Mouse (Mus musculus) kidney, adult 2 months (tissue): ENCODE measurements around the gene Adamts7. TPM values are rescaled to one million over a fixed set of nuclear protein-coding genes. Genes with fewer than 3 reads are reported as not detected.

Experiments
- DNase-seq: peaks from one replicate; pipeline ENCODE4 v3.0.0; 2021
- H3K27ac ChIP-seq: fragments of 200-500 bp; 2 replicates; pipeline ENCODE4 v1.5.1; 2012; ENCODE audit warnings: low read depth, low read length, control low read depth, inconsistent platforms; ENCODE audit not compliant: insufficient read depth
- H3K27me3 ChIP-seq: fragments of 200-500 bp; replicated peaks from 2 replicates; pipeline ENCODE4 v1.6.1; 2012; ENCODE audit warnings: mild to moderate bottlenecking, moderate library complexity, low read length, inconsistent platforms; ENCODE audit not compliant: control insufficient read depth, insufficient read depth
- H3K36me3 ChIP-seq: fragments of 200-500 bp; 2 replicates; pipeline ENCODE4 v1.6.1; 2012; ENCODE audit warnings: mild to moderate bottlenecking, moderate library complexity, low read length, inconsistent platforms; ENCODE audit not compliant: control insufficient read depth, insufficient read depth
- H3K4me1 ChIP-seq: fragments of 200-500 bp; 2 replicates; pipeline ENCODE4 v1.6.1; 2011; ENCODE audit warnings: low read length; ENCODE audit not compliant: control insufficient read depth, insufficient read depth
- H3K4me3 ChIP-seq: fragments of 200-500 bp; 2 replicates; pipeline ENCODE4 v1.5.1; 2011; ENCODE audit warnings: mild to moderate bottlenecking, low read depth, low read length, control low read depth; ENCODE audit not compliant: insufficient read depth
- CTCF ChIP-seq: fragments of 200-500 bp; conservative IDR thresholded peaks from 2 replicates; pipeline ENCODE4 v1.5.1; 2011; ENCODE audit warnings: low read depth, mild to moderate bottlenecking, control low read depth, low read length, moderate library complexity, mixed read lengths; ENCODE audit not compliant: insufficient read depth, insufficient read length
- POLR2A ChIP-seq: fragments of 200-500 bp; IDR thresholded peaks from one replicate; pipeline ENCODE4 v1.6.1; 2011; ENCODE audit warnings: low read depth, low read length, control low read depth
- whole genome bisulfite sequencing: fragments of 180-500 bp; shearing (Covaris S2); methylation state at CpG from one replicate; pipeline ENCODE4 v1.1.7; 2018; 5-methylcytosine and 5-hydroxymethylcytosine counted together
- polyA plus RNA-seq: library from polyadenylated mRNA; depleted of rRNA; stranded (reverse); fragments of >200 nt; gene quantifications from 2 replicates; pipeline ENCODE4 v1.2.3, GENCODE M21; 2012; rRNA removed

Adamts7 gene
- polyA plus RNA-seq, 1 experiment, result 9.4 TPM

DNA sequence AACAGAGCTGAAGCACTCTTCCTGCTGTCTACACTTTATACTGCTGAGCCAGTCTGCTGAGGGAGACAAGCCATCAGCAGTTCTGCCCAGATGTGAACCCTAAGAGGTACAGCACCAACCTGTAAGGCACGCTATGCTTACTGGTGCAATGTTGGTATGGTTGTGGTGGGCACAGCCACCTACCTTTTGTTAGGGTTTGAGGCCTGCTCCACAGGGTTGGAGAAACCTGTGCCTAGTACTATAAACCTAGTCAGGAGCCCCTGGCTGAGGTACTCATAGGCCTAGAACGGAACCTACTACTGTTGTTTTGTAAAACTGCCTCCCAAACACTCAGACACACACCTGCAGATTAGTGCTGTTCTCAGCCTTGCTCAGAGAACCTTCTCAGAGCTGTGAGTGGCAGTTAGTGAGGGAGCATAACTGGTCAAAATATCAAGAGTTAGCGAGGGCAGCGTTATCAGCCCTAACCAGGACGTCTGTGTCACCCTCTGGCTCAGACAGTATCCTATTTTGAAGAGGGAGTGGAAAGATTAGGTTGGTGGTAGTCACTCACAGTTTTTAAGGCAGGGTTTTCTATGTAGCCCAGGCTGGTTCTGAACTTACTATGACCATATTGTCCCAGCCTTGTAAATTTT, 87.4 kb downstream of the Adamts7 start:
- TF ChIP-seq CTCF (no peak), POLR2A (no peak)
- H3K27me3 ChIP-seq, result no peaks in the 10 kb centered on the region
- WGBS, result 94% methylated on average over 5 of the region's 5 CpGs
- no peak overlapping the region for H3K27ac ChIP-seq
- H3K36me3 ChIP-seq, result no peaks in the 10 kb centered on the region
- no peaks in the 10 kb centered on the region for H3K4me1 ChIP-seq
- no peak for DNase-seq
- no peak overlapping the region for H3K4me3 ChIP-seq

GRCm38 (mm10) chr9:90250964-90251750, 88.3 kb downstream of the Adamts7 start:
- DNase-seq, result no peak
- no peaks in the 10 kb centered on the region for H3K4me1 ChIP-seq
- TF ChIP-seq CTCF, result no peak
- no peak for TF ChIP-seq POLR2A
- no peak overlapping the region for H3K4me3 ChIP-seq
- H3K27ac ChIP-seq, result no peak overlapping the region
- no peaks in the 10 kb centered on the region for H3K27me3 ChIP-seq
- no peaks in the 10 kb centered on the region for H3K36me3 ChIP-seq
- 86% methylated on average over 13 of the region's 13 CpGs for WGBS

DNA sequence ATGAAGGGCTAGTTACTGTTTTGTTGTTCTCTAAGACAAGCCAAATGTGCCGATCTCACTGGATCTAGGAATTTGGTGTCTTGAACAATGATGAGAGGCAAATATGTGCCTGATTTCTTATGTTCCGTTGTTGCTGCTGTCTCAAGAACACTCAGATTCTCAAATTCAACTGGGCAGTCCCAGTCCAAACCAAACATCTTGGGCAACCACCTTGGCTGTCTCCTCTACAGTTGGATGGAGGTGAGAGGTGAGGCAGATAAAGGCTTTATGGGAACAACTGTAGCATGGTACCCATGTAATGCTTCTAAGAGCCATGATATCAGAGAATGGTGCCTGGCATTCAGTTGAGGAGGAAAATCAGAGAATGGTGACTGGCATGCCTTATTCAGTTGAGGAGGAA, 90.3 kb downstream of the Adamts7 start:
- WGBS, result 90% methylated on average over 2 of the region's 2 CpGs
- H3K27me3 ChIP-seq, result no peaks in the 10 kb centered on the region
- no peak for TF ChIP-seq CTCF
- TF ChIP-seq POLR2A, result no peak
- no peaks in the 10 kb centered on the region for H3K36me3 ChIP-seq
- no peak overlapping the region for H3K4me3 ChIP-seq
- no peaks in the 10 kb centered on the region for H3K4me1 ChIP-seq
- H3K27ac ChIP-seq, result no peak overlapping the region
- no peak for DNase-seq

GRCm38 (mm10) chr9:90255844-90256405, 93.1 kb downstream of the Adamts7 start:
- Histone ChIP-seq H3K27ac (no peak overlapping the region), H3K4me1 (no peaks in the 10 kb centered on the region), H3K4me3 (no peak overlapping the region), H3K36me3 (no peaks in the 10 kb centered on the region), H3K27me3 (no peaks in the 10 kb centered on the region)
- TF ChIP-seq POLR2A (no peak), CTCF (no peak)
- 69% methylated on average over 6 of the region's 6 CpGs for WGBS
- DNase-seq, result no peak

- TF ChIP-seq CTCF, result no peak
- TF ChIP-seq POLR2A, result no peak
- Histone ChIP-seq H3K4me3 (no peak overlapping the region), H3K4me1 (no peaks in the 10 kb centered on the region), H3K27ac (no peak overlapping the region), H3K27me3 (no peaks in the 10 kb centered on the region), H3K36me3 (no peaks in the 10 kb centered on the region)
- no peak for DNase-seq
- WGBS, result 60% methylated on average over 7 of the region's 7 CpGs
These were observed 94.4 kb downstream of the Adamts7 start for GRCm38 (mm10) chr9:90257220-90257619.

Other genes with a start within 250 kb of the Adamts7 start
- 176 and 202 TPM in 2 replicates for gene Ctsh, start 108.9 kb upstream of the Adamts7 start, polyA plus RNA-seq
- 91.8 and 126 TPM in 2 replicates for gene Morf4l1, start 48.3 kb upstream of the Adamts7 start, polyA plus RNA-seq
- gene Tbc1d2b, start 107.7 kb downstream of the Adamts7 start, polyA plus RNA-seq, result 16.4 and 17.5 TPM in 2 replicates